Mouse (Mus musculus): ENCODE results near the gene Slit3.

DNA sequence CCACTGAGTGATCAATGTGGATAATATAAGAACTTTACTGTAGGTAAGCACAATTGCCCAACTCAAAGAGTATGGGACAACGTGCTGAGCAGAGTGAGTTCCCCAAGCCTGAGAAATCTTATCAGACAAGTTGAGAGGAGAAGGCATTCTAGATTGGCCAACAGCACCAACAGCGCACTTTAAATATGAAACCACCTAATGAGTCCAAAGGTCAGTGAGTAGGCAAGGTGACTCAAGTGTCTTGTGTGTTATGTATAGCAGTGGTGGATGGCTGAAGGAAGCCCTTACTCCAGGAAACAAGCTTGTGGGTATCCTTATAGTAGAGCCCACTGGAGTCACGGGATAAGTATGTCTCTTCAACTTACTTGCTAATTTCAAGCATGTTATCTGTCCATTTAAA is 38.7 kb upstream of the Slit3 start:
- TF ChIP-seq CHD1 (IDR thresholded peaks at IDR 0.05; ENCODE audit: low read depth, low read length) (no peak), E2F4 (IDR thresholded peaks at IDR 0.05; ENCODE audit: borderline replicate concordance, low read depth, low read length) (no peak), NELFE (IDR thresholded peaks at IDR 0.05; ENCODE audit: low read depth, low read length) (no peak), EP300 (IDR thresholded peaks at IDR 0.05; ENCODE audit: low read depth in 1 of 2, low read length in 2 of 2) (no peak), BHLHE40 (IDR thresholded peaks at IDR 0.05; ENCODE audit: borderline replicate concordance, low read depth, low read length) (no peak), CTCF (IDR thresholded peaks at IDR 0.05 in 2 of 3, conservative IDR thresholded peaks at IDR 0.05 in 1 of 3; ENCODE audit: control insufficient read depth in 1 of 3, insufficient read depth in 1 of 3, low read depth in 2 of 3, low read length in 3 of 3, poor library complexity in 1 of 3, severe bottlenecking in 1 of 3) (no peak), USF1 (IDR thresholded peaks at IDR 0.05; ENCODE audit: low read depth, low read length) (no peak), HCFC1 (IDR thresholded peaks at IDR 0.05; ENCODE audit: low read depth, low read length) (no peak), JUND (IDR thresholded peaks at IDR 0.05; ENCODE audit: low read depth, low read length) (no peak), KAT2A (conservative IDR thresholded peaks at IDR 0.05; ENCODE audit: low read depth, low read length) (no peak), GATA1 (IDR thresholded peaks at IDR 0.05; ENCODE audit: low read depth, low read length) (no peak), ZC3H11A (IDR thresholded peaks at IDR 0.05; ENCODE audit: low read depth, low read length) (no peak), USF2 (IDR thresholded peaks at IDR 0.05; ENCODE audit: borderline replicate concordance in 1 of 2, insufficient read depth in 1 of 2, low read depth in 1 of 2, low read length in 2 of 2) (no peak), ZKSCAN1 (IDR thresholded peaks at IDR 0.05; ENCODE audit: low read depth, low read length) (no peak)

All from MEL (cell line).